Mouse (Mus musculus): Measurements from ENCODE around the gene Mink1.
"Not testable (repeated sequence)": the region's sequence is repeated elsewhere in the genome, so short reads cannot be mapped to it uniquely, and the experiment has no call there.

Gene Mink1

GRCm38 (mm10) chr11:70562287-70562994 lies at the start of gene Mink1:
Mink1 (plus strand) TSS chr11:70562881.
- peak; percentile 92 for DNase-seq (ENCODE audit: low read depth, low spot score)

DNA sequence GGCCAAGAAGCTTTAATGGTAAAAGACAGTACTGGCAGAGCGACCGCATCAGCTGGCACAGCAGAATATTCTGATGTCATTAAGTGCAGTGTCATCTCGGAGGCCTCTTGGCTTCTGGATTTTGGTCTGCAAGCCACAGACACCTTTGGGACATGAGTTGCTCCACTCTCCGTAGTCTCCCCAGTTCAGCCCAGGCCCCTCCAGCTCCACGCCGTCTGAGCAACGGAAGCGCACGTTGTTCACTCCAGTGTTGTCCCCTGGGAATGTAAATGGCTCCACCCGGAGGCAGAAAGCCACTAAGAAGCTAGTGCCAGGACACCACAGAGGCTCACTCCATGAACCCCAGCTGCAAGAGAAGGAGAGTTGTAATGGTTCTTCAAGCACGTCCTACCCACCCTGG lies 49.2 kb upstream of the Mink1 start:
- no peak for DNase-seq (ENCODE audit: low read depth, low spot score)

GRCm38 (mm10) chr11:70514288-70514687 lies 48.4 kb upstream of the Mink1 start, which contains the start of gene Vmo1:
Vmo1 (minus strand) TSS chr11:70514616.
- no peak for DNase-seq (ENCODE audit: low read depth, low spot score)

GRCm38 (mm10) chr11:70516352-70516751 lies 46.3 kb upstream of the Mink1 start:
- DNase-seq (ENCODE audit: low read depth, low spot score), result no peak

DNA sequence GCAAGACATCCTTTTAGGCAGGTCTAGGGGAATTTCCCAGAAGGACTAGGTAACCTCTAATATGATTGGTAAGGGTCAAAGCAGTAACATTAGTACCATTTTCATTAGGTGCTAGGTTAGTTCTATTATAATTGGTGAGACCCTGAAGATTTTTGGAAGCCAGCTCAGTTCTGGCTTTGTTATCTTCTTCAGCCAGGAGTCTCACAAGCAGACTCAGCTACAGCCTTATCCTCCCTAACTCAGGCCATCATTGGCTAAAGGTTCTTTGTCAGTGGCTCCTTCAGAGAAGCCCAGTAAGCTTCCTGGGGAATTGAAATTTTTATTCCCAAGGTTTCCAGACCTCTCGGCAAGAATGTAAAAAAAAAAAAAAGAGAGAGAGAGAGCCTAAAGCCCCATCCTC lies 44.2 kb upstream of the Mink1 start:
- no peak for DNase-seq (ENCODE audit: low read depth, low spot score)

DNA sequence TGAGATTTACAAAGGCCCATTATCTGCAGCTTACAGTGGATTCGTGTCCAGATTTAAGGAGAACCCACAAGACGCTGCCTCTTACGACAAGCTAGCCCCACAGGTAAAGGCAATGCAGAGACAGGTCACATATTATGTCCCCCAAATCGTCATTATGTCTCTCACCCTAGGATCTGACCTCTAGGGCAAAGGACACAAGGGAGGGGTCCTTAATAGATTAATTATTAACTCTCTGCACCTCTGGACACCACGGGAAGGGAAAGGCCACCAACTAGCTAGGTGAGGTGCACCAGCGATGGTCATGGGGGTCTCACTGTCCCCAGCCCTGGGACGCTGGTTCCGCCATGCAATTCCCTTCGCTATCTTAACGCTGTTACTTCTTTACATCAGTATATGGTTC lies 43.8 kb upstream of the Mink1 start, which contains the start of gene Gltpd2:
Gene Gltpd2 (plus strand): TSS at position 274 of the 400 bp plus-strand sequence.
- no peak for DNase-seq (ENCODE audit: low read depth, low spot score)

DNA sequence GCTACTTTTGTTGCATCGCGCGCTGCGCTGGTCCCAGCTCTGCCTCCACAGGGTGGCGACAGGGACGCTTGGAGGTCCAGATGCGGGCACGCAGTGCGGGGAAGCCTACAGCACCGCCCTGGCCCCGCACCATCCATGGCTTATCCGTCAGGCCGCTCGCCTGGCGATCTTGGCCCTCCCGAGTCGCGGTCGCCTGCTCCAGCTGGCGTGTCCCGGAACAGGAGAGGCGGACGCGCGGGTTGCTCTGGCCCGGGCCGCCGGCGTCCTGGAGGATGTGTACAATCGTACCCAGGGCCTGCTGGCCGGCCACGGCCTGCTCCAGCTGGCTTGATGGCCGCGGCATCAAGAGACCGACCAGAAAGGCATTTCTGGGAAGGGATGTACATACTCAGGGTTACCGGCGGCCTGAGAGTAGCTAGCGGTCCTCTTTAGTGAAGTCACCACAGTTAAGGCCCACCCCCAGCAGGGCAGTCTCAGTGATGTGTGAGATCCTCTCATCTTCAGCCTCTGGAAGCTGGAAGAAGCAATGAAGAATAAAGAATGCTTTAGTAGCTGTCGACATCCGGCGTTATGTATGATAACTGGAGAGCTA lies 42.4 kb upstream of the Mink1 start:
- DNase-seq (ENCODE audit: low read depth, low spot score), result no peak

DNA sequence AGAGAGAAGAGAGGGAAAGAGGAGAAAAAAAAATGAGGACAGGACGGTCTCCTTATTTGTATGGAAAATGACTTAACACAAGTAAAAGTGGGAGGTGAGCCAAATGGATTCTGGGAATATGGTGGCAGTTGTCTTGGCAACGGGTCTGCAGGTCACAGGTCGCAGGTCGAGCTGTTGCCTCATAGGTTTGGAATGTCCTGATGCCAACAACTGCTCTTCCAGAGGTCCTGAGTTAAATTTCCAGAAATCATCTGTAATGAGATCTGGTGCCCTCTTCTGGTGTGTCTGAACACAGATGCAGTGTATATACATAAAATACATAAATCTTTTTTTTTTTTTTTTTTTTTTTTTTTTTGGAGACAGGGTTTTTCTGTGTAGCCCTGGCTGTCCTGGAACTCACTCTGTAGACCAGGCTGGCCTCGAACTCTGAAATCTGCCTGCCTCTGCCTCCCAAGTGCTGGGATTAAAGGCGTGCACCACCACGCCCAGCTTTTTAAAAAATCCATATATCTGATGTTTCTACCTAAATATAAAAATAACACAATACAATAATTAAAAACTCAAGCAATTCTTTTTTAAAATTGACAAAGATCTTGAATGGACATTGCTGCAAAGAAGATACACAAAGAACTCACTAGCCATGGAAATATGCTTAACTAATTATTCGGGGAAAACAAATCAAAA lies 39.2 kb upstream of the Mink1 start:
- not testable (repeated sequence) for DNase-seq (ENCODE audit: low read depth, low spot score)

DNA sequence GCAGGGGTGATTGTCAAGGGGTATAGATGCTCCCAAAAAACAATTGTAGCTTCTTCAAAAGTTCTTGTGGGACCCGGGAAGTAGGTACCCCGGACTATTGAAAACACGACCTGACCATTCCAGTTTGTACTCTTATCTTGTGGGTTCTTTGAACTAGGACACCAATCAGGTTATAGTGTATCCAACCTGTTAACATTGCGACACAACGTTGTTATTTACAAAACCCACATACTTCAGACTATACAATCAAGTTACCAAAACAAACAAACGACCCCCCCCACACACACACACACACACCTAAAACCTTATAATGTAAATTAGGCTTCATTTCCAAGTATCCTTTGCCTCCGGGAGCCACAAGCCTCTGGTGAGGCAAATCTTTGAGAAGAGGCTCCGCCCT lies 37.9 kb upstream of the Mink1 start:
- no peak for DNase-seq (ENCODE audit: low read depth, low spot score)

DNA sequence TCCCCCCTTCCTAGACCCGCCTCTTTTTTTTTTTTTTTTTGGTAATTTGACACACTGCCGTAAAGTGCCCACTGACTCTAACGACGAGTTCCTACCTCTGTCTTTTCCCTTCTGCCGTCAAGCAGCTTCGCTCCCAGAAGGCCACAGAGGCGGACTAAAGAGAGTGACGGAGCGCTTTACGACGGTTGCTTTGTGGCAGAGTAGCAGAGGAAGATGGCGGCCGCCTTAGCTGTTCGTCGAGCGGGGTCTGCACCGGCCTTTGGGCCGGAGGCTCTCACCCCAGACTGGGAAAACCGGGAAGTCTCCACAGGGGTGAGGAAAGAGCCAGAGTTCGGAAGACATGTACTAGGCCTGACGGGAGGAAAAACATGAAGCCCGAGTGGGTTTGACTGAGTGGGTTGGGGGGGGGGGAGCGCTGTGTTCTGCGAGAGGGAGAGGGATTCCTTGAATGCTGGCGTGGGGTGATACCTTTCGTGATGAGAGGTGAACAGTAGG lies 37.5 kb upstream of the Mink1 start, which contains the start of gene Psmb6:
Gene Psmb6 (plus strand): TSS at position 184 of the 495 bp plus-strand sequence.
- peak; percentile 99 for DNase-seq (ENCODE audit: low read depth, low spot score)

GRCm38 (mm10) chr11:70525726-70526125 lies 37.0 kb upstream of the Mink1 start:
- no peak for DNase-seq (ENCODE audit: low read depth, low spot score)

GRCm38 (mm10) chr11:70526211-70526610 lies 36.5 kb upstream of the Mink1 start:
- no peak for DNase-seq (ENCODE audit: low read depth, low spot score)

- DNase-seq (ENCODE audit: low read depth, low spot score), result no peak
Measured at GRCm38 (mm10) chr11:70528610-70529009, 34.1 kb upstream of the Mink1 start.

- not testable (repeated sequence) for DNase-seq (ENCODE audit: low read depth, low spot score)
Measured at GRCm38 (mm10) chr11:70531065-70531464, 31.6 kb upstream of the Mink1 start.

DNA sequence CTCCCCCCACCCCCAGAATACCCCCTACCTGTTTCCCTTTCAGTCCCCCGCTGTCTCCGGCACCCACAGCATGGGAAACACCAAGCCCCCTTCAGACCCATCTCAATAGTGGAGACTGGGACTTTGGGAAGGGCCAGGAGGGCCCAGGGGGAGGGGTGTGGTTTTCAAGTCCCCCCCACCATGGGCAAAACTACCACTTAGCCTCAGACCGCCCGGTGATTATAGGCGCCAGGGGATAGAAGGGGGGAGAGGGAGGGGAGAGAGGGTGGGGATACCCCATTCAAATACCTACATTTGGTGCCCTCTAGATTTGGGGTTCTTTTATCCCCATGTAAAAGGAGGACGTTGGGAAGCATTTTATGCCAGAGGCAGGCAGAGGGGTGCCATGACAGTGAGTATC lies 29.8 kb upstream of the Mink1 start, which contains the start of gene Gm40193:
Gene Gm40193 (minus strand): TSS at position 101 of the 400 bp plus-strand sequence.
- no peak for DNase-seq (ENCODE audit: low read depth, low spot score)

- no peak for DNase-seq (ENCODE audit: low read depth, low spot score)
Measured at GRCm38 (mm10) chr11:70539423-70539822, 23.3 kb upstream of the Mink1 start.

GRCm38 (mm10) chr11:70539877-70540587 lies 22.6 kb upstream of the Mink1 start, which contains the start of gene Pld2:
Pld2 (plus strand) TSS chr11:70540064.
- DNase-seq (ENCODE audit: low read depth, low spot score), result peak; percentile 51

- no peak for DNase-seq (ENCODE audit: low read depth, low spot score)
Measured at GRCm38 (mm10) chr11:70540928-70541327, 21.8 kb upstream of the Mink1 start.

- no peak for DNase-seq (ENCODE audit: low read depth, low spot score)
Measured at GRCm38 (mm10) chr11:70541415-70541814, 21.3 kb upstream of the Mink1 start.

- no peak for DNase-seq (ENCODE audit: low read depth, low spot score)
Measured at GRCm38 (mm10) chr11:70544496-70544895, 18.2 kb upstream of the Mink1 start.

DNA sequence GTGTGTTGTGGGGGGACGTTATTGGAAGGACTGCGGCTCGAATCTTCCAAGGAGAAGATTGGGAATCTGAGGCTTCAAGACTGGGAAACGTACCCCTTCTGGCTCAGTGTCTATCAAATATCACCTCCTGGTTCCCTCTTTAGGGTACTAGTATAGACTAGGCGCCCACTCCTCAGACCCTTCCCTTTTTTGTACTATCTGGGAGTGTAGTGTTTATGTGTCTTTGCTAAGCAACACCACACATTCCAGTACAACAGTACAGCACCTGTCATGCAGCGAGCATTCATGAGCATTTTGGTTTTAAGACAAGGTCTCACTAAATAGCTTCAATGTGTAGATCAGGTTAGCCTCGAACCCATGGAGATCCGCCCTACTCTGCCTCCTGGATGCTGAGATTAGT lies 11.2 kb upstream of the Mink1 start:
- no peak for DNase-seq (ENCODE audit: low read depth, low spot score)

DNA sequence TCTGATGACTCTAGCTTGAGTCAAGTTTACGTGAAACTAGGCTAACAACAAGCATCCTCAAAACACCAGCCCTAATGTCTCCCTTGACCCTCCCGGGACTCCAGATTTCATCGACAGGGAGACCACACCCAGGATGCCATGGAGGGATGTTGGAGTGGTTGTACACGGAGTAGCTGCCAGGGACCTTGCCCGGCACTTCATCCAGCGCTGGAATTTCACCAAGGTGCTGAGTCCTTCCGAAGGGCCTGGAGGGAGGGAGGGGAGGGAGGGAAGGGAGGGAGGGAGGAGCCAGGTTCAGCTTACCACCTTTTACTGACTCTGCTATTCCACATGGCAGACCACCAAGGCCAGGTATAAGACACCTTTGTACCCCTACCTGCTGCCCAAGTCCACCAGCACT lies 8.7 kb upstream of the Mink1 start:
- DNase-seq (ENCODE audit: low read depth, low spot score), result no peak

Measured in telencephalon, adult 2 months (tissue).